Mouse (Mus musculus): ENCODE measurements around the gene Thsd7a.

The Thsd7a gene

DNA sequence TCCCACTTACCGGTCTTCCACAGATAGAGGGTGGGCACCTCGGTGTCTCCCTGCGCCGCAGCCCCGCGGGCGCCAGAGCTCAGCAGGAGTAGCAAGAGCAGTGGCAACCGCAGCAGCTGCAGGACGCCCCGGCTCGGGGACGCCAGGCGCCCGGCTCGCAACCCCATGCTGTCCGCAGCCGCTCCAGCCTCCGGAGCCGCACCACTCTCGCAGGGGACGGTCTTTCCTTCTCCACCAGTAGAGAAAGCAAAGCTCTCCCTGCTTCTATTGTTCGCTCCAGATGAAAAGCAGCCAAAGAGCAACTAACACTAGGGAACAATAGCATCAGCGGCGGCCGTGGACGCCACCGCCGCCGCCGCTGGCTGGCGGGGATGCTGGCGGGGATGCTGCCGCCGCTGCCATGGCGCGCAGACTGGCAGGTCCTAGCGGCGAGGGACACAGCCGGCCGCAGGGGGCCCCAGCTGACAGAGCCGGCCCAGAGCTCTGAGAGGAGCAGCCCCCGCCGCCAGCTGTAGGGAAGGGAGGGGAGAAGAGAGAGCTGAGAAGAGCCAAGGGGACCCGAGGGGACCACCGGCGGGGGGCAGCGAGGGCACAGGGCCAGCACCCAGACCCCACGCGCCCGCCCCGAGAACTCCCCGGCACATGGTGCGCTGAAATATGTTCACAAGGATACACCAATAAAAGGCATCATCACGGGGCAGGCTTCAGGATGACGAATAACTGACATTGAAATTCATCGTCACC, at the start of gene Thsd7a:
Thsd7a (minus strand) TSS at position 624 of the 744 bp plus-strand sequence.
- DNase-seq = peak; percentile 83

DNA sequence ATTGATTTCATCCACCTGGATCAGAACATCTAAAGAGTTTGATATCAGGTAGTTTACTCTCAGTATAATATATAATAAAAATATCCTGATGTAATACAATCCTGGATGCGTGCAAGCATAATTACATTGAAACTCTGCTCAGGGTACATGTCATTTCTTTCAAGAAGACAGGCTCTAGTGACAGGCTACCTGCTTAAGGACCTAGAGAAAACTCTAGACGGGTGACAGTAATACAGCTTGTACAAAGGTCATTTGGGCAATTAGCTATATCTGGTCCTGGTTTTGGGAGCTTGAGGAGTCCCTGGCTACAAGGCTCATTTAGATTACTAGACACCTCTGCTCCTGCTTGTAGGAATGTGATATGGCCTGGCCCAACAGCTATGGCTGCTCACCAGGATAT, 37.9 kb upstream of the Thsd7a start:
- DNase-seq = no peak

DNA sequence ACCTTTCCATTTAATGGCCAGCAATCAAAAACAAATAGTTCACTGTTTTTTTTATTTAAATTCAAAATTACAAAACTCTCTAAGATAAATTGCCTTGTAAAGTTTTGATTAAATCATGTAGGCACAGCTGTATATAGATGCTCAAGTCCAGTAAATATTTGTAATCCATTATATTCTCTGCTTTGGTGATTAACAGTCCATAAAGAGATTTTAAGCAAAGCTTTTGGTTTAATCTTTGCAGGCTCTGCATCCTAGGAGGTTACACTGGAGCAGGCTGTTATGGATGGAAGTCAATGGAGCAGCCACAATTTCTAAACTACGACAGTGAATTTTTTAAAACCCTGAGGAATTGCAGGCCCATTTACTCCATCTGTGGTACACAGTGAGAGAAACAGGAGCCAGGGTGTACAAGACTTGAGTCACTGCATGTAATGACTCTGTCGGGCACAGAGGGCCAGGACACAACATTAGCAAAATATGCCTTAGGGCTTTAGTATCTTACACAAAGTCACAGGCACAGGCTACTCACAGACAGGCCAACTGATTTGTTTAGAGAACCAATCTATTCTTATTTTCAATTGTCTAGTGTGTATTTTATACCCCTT, 37.3 kb upstream of the Thsd7a start:
- no peak for DNase-seq

DNA sequence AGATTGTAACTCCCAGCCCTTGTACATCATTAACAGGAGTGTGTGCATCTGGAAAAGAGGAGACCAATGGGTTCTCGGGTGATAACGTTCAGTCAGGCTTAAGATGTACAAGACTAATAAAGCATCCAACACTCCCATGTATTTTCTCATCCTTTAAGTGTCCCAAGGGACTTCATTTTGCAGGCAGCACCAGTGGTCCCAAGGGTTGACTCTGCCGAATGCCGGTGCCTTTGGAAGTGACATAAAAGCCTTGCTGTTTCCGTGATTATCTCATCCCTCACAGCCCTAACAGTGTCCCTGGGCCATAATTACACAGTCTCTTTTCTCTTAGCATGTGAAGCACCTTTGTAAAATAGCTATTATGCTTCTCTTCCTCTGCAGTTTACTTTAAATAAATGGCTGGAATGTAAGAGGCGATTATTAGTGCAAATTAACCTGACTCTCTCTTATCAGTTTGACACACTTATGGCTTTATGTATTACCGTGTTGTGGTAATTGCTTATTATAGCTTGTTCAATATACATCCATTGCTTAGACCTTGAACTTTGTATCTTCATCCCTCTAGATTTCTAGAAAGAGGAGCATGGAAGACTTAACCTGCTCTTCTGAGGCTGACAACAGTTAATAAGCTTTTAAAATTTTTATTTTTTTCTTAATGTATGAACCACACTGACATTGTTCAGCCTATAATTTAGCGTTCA, 35.9 kb upstream of the Thsd7a start:
- DNase-seq = peak; percentile 18

DNA sequence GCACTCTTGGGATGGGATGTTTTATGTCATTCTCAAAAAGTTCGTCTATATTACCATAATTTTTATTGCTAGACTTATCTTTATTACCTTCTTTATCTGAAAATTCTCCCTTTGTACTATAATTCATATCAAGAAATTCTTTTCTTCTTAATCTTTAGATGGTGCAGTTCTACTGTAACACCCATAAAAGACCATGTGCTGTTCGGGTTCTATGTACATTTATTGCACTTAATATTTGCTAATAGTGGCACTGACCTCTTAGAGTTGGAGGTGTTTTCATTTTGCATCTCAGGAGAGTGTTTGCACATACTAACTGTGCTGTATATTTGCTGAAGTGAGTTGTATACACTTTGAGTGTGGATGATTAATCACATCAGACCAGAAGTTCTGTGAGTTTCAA, 23.6 kb upstream of the Thsd7a start:
- no peak for DNase-seq

DNA sequence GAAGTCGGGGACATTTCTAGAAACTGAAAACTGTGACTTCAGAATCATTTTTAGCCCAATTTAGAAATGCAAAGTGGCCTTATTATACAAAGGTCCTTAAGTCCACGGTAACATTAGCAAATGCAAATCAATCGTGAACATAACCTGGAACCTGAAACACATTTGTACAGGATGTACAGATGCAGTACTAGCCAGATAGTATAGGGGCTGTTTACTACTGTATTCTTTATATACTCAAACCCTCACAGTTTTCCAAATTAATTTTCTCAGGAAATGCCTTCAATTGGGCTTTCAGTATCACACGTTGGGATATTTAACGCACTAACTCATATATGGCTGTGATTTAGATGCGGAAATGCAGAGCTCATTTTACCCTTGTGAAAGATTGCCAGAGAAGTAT, 16.0 kb upstream of the Thsd7a start:
- no peak for DNase-seq

DNA sequence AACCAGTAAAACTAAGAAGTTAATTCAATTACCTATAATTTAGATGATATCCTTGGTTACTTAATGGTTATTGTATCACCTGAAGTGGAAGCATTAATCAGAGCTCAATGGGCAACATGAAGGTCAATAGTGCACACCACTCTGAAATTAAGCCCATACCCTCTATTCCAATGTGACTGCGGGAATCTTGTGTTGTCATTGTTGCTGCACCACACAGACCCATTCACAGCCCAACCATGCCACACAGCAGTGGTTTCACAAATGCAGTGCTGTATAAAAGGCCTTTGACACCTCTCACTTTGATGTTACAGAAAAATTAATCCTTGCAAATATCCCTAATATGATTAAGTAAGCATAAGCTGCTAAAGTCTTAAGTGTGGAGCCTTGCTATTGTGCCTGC, 15.4 kb upstream of the Thsd7a start:
- no peak for DNase-seq

DNA sequence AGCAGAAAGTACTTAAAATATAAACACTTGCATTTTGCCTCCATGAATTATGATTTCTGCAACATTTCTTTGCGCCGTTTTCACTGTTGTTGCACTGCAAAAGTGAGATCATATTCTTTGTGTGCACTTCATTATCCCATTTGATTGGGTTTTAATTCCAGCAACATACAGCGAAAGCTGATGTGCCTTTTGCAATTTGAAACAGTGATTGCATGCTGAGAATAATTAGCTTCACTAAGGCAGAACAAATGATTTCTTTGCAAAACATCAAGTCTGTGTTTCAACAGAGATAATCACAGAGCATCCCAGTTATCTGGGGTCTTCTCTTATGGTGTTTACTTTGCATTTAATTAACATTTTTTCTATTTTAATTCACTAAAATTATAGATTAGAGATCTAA, 14.6 kb upstream of the Thsd7a start:
- no peak for DNase-seq

DNA sequence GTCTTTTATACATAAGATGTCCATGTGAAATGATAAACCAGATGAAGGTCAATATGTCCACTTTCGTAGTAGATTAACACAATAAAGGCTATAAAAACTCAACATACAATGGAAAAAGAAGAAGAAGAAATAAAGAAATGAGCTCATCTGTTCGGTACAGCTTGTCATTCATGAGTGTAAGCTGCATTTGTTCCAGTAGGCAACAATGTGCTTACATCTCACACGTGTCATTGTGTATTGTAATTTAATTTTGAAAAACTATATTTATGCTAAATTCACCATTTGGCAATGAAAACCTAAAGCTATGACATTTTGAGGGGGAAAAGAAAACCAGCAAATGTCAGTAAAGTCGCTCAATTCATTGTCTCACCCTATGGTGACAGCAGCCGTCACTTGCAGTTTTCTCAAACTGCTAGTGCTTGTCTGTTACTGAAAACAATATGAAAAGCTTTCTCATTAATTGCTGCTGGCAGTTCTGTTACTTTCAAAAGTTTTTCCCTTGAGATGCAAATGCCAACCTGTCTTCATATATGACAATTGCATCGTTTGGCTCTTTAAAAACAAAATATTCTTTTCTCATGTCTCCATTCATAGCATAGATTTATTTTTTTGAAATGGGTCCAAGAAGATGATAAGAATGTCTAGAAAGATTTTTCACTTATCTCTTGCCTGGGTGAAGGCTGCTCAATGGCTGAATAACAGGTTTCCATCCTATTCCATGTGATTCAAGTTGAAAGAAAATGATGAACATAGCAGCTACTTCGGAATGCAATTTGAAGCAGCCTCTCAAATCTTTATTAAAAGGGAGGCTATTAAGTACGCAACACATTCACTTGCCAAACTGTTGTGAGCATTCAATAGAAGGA, 10.4 kb upstream of the Thsd7a start:
- DNase-seq = no peak

DNA sequence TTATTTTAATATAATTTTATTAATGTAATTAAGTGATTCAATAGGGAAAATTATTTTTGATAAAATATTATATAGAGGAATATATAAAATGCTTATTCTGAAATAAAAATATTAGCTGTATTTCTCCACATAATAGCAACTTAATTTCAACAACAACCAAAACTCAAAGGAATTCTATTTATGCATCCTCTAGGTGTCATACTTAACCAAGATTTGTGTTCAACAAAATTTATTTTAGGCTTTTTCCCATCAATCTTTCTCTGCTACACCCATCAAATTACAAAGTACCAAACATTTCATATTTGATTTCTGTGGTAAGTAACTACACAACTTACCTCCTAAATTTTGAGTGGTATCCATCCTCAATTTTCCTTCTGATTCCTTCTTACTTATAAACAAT, 3.1 kb upstream of the Thsd7a start:
- DNase-seq = no peak

DNA sequence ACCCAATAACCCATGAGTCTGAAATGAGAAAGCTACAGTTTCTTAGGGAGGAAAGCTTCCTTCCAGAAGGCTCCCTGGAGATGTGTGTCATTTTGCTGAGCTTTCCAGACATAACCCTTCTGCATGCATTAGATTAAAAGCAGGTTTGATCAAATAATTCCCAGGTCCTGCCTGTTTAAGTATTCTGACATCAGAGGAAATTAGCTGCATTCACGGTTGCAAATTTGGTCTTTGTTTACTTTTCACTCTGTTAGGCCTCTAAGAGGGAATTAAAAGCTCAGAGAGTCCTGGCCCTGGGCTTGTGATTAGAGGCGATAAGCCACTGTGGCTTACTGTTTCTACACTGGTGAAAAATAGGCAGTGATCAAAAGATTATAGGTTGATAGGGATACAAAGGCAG, 1.2 kb upstream of the Thsd7a start:
- peak; percentile 16 for DNase-seq

DNA sequence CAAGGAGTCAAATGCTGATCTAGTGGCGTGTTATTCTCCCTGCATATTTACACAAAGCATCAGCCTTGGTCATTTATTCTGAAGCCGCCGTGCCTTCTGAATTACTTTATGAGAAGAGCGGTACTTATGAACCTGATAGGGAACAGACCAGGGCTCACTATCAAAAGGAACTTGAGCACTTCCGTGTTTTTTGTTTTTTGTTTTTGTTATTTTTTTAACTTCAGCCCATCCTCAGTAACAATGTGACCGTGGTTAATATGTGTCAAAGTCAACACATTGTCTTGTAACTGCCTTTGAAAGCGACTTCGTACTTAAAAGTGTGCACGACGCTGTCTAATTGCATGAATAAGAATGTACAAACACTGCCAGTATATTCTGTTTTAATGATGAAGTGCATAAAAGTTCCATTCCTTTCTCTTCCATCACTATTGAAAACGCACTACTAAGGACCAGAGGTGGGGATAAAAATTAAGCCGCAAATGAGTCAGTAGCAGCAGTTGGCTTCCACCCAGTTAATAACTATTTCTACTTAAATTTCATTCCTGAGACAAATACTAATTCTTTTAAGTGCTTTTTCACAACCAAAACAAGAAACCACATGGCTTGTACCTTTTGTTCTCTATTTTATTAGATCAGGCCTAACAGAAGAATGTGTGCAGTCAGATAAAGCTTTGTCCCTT, 461 bp upstream of the Thsd7a start:
- no peak for DNase-seq

DNA sequence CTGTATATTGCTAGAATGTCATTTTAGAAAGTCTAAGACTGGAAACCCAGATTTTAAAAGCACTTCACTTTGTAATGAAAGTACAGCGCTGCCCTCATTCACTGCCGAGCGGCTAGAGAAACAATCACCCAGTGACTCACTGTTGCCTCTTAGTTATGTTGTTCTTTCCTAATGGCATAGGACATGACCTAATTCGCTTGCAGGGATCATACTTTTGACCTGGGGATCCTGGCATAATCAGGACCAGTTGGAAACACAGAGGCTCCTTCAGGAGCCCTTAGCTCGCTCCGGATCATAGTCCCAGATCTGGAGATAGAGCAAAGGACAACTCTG, 790 bp downstream of the Thsd7a start:
- no peak for DNase-seq

DNA sequence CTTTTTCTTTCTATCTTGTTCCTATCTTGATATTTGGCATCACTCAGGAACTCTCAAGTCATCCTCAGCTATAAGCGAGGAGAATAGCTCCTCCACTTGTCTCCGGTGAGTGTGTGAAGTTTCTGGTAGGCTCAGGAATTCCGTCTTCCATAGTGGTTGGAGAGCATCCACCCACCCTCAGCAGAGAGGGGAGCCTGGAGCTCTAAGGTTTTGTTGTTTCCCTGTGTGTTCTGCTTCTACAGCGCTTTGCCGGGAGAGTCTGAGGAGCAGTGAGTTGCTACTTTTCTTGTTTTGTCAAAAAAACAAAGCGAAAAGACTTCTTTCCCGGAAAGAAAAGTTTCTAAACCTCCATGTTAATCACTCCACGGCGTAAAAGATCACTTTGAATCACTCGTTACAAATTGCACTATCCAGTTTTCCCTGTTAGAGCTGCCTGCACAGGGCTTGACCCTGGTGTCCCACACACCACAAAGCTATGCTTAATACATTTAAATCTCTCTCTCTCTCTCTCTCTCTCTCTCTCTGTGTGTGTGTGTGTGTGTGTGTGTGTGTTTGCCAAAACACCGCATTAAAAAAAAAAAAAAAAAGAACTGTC, 1.3 kb downstream of the Thsd7a start:
- peak; percentile 47 for DNase-seq

DNA sequence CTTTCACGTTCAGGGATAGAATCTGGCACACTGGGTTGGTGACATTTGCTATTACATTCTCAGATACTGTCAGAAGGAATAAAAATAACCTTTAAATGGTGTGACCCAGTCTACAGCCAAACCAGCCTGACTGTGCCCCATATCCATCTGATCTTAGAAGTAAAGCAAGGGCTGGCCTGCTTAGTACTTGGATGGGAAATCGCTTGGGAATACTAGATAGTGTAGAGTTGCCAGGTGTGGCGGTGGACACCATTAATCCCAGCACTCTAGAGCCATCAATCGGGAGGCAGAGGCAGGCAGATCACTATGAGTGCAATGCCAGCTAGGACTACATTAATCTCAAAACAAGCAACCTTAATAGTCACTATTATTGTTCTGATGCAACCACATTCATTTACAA, 6.4 kb downstream of the Thsd7a start:
- no peak for DNase-seq

DNA sequence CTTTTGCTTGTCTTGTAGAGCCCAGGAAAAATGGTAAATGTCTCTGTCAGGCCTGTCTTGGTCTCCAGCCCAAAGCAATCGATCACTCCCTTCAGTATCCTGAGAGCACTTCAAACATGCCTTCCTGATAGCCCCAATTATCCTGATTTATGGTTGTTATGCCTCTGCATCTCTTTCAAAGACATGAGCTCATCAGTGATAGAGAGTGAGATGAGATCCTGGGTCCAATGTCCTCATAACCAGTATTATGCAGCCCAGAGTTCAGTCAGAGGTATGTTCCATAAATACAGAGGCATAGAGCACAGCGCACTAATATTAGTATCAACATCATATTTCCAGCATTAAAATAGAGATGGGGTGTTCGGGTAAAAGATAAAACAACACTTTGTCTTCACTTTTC, 15.3 kb downstream of the Thsd7a start:
- no peak for DNase-seq

DNA sequence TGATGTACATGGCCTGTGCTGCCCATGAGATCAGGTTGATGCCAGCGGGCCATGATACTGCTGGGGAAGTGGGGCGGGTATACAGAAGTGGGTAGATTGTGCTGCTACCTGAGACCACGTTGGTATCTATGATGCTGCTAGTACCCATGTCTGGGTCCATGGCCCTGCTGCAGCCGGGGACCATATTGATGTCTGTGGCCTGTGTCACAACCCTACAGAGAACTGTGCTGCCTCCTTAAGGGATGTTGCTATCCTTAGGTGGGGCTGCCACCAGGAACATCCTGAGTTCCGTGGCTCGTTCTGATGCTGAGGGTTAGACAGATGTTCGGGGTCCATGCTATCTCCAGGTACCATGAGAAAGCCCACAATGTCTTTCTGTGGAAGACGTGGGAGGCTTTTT, 33.1 kb downstream of the Thsd7a start:
- DNase-seq = no peak

DNA sequence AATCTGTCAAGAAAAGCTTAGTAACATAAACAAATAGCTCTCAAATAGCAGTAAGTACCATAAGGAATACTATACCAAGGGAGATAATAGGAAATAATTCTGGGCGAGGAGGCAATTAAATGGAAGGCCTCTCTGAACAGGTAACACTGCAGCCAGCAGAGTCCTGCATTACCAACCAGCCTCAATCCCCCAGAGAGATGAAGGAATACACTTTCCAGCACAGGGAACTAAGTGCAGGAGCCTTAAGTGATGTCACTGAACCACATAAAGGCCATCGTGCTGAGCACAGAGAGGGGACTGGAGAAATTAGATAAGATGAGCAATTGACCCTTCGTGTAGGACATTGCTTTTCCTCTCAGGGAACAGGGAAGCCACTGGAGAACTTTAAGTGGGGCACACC, 36.6 kb downstream of the Thsd7a start:
- DNase-seq = no peak

DNA sequence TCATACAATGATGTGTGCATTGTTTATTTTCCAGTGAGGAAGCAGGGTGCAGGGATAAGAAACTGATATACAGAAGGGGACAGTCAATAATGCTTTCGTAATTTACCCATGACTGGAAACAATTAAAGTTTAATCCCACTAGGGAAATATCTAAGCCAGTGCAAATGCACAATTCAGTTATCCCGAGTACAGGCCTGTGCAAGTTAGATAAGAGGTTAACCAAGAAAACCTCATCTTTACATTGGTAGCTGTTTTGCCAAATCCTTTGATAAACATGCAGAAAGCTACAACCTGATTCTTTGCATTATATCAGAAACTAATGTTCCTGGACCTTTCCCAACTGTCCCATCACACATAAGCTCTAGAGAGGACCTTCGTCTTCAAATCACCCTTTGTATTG, 46.3 kb downstream of the Thsd7a start:
- no peak for DNase-seq

DNA sequence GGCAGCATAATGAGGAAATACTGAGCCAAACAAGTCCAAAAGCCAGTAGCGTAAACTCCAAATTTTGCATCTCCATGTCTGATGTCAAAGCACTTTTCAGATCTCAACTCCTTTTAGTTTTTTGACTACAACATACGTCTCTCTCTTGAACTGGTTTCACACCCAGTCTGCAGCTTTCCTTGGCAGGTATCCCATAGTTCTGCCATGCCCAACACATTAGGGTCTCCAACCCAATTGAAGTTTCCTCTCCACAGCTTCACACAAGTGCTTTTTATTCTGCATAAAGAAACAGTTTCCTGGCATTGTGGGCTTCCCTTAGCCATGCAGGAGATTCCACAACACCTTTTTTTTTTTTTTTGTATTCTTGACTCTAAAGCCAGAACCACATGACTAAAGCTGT, 50.1 kb downstream of the Thsd7a start:
- DNase-seq = no peak

DNA sequence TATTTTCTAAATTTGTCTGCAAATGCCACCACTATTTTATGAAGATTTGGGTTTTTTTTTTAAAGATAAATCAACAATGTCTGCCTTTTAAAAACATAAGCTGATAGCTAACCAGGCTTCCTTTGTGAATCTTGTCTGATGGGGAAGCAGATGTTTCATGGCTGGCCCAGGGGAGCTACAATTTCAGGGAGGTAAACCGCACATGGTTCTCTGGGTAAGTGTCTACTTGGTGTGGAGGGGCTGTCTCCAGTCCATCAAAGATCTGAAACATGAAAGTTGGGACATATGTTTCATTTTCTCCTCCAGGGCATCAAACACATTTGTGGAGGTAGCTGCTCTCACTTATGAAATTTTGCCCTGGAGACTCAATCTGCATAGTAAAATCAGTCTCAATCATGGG, 55.5 kb downstream of the Thsd7a start:
- DNase-seq = no peak

DNA sequence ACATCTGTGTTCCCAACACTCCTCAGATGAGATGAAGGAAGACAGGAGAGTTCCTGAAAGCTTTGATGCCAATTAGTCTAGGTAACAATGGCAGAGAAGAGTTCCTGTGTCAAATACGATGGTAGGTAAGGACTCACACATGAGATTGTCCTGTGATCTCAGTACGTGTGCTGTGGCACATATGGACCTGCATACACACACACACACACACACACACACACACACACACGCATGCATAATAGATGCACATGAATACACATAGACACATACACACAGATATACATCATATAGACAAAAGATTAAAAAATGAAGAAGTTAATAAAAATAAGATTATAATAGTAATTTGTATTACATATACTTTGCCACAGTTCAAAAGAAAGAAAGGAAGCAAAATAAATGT, 56.0 kb downstream of the Thsd7a start:
- DNase-seq = no peak

DNA sequence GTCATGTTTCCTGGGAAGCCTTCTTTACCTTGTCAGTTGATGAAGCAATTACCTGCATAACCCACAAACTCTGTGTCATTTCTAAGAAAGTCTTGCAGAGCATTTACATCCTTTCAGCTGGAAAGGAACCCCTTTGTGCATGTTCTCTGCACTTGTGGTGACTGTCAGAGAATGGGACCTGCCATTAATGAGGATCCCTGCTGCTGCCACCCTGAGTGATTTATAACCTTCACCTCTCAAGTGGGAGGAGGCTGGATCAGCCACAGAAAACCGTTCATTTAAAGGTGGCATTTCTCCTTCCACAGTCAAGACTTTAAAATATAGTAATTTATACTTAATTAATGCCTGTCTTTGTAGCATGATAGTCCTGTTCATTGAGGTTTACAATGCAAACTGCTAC, 99.6 kb downstream of the Thsd7a start:
- no peak for DNase-seq
